Mouse (Mus musculus): ENCODE data around the gene Uhmk1. TPM values are rescaled to one million over a fixed set of nuclear protein-coding genes. Genes with fewer than 3 reads are reported as not detected.

Gene Uhmk1
- polyA plus RNA-seq, 1 experiment from 2014 or later: 5.8 TPM

GRCm38 (mm10) chr1:170206395-170206794, 8.8 kb downstream of the Uhmk1 start:
- no peaks in the 10 kb centered on the region for H3K27me3 ChIP-seq

GRCm38 (mm10) chr1:170200379-170200778, 14.8 kb downstream of the Uhmk1 start:
- Histone ChIP-seq H3K4me3 (no peak overlapping the region), H3K9me3 (no peaks in the 10 kb centered on the region), H3K27me3 (no peaks in the 10 kb centered on the region), H3K27ac (no peak overlapping the region), H3K36me3 (peaks cover 83% of the 10 kb centered on the region), H3K4me2 (replicated peaks) (no peak overlapping the region), H3K9ac (no peak overlapping the region), H3K4me1 (no peaks in the 10 kb centered on the region)
- 84% methylated on average over 3 of the region's 3 CpGs for WGBS
- ATAC-seq (ENCODE audit: low FRiP score, low read depth): no peak

More at GRCm38 (mm10) chr1:170206395-170206794, 8.8 kb downstream of the Uhmk1 start:
- Histone ChIP-seq H3K4me3 (no peak overlapping the region), H3K4me1 (no peaks in the 10 kb centered on the region), H3K36me3 (peaks cover 86% of the 10 kb centered on the region), H3K27ac (no peak overlapping the region), H3K4me2 (replicated peaks) (no peak overlapping the region), H3K9ac (no peak overlapping the region), H3K9me3 (no peaks in the 10 kb centered on the region)
- 92% methylated on average over 6 of the region's 6 CpGs for WGBS
- no peak for ATAC-seq (ENCODE audit: low FRiP score, low read depth)

- H3K27ac ChIP-seq: no peak overlapping the region
- no peak for ATAC-seq (ENCODE audit: low FRiP score, low read depth)
- no peak overlapping the region for H3K4me2 ChIP-seq (replicated peaks)
- 89% methylated on average over 8 of the region's 8 CpGs for WGBS
- peaks cover 88% of the 10 kb centered on the region for H3K36me3 ChIP-seq
- H3K9me3 ChIP-seq: no peaks in the 10 kb centered on the region
- no peak overlapping the region for H3K9ac ChIP-seq
- H3K4me3 ChIP-seq: no peak overlapping the region
- no peaks in the 10 kb centered on the region for H3K4me1 ChIP-seq
- H3K27me3 ChIP-seq: no peaks in the 10 kb centered on the region
These were observed 19.0 kb downstream of the Uhmk1 start for GRCm38 (mm10) chr1:170196211-170196610.

- Histone ChIP-seq H3K4me3 (no peak overlapping the region), H3K36me3 (peaks cover 53% of the 10 kb centered on the region), H3K4me2 (replicated peaks) (no peak overlapping the region), H3K9me3 (no peaks in the 10 kb centered on the region), H3K27me3 (no peaks in the 10 kb centered on the region), H3K9ac (no peak overlapping the region), H3K27ac (no peak overlapping the region), H3K4me1 (no peaks in the 10 kb centered on the region)
- WGBS: 90% methylated on average over 1 of the region's 1 CpGs
- ATAC-seq (ENCODE audit: low FRiP score, low read depth): no peak
These were observed 23.3 kb downstream of the Uhmk1 start for GRCm38 (mm10) chr1:170191925-170192324.

DNA sequence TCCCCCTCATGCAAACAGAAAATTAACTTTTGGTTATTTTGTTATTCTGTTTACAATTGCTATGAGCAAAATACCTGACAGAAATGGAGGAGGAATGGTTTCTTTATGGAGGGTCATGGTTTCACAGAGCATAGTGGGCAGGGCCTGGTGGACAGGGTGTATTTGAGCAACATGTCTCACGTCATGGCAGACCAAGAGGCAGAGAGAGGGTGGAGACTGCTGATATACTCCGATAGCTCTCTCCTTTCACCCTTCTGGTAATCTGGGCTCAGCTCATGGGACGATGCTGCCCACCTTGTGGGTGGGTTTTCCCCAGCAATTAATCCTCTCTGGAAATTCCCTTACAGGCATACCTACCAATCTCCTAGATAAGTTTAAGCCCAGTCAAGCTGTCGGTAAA, 25.0 kb downstream of the Uhmk1 start:
- H3K4me3 ChIP-seq: no peak overlapping the region
- no peak overlapping the region for H3K9ac ChIP-seq
- H3K27me3 ChIP-seq: no peaks in the 10 kb centered on the region
- H3K9me3 ChIP-seq: no peaks in the 10 kb centered on the region
- WGBS: 73% methylated on average over 4 of the region's 4 CpGs
- H3K27ac ChIP-seq: no peak overlapping the region
- H3K4me2 ChIP-seq (replicated peaks): no peak overlapping the region
- H3K36me3 ChIP-seq: peaks cover 36% of the 10 kb centered on the region
- no peaks in the 10 kb centered on the region for H3K4me1 ChIP-seq
- ATAC-seq (ENCODE audit: low FRiP score, low read depth): no peak

DNA sequence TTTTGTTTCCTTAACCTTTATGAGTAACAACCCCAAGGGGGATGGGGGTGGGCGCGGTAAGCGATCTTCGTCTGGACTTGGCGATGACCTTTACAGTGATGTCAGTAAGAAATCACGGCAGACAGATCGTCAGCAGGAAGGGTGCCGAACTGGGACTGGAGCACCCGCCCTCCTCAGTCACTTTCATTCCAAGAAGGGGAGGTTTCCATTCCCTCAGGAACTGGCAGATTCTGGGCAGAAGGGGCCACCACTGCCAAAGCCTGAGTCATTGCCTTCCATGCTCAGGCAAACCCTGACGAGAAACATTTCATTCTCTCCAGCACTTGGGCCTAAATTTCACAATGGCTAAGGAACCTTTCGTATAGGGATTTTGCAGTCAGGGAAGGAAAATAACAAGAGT, 26.6 kb downstream of the Uhmk1 start:
- Histone ChIP-seq H3K27me3 (no peaks in the 10 kb centered on the region), H3K4me3 (no peak overlapping the region), H3K27ac (no peak overlapping the region), H3K4me2 (replicated peaks) (no peak overlapping the region), H3K4me1 (no peaks in the 10 kb centered on the region), H3K36me3 (peaks cover 20% of the 10 kb centered on the region), H3K9me3 (no peaks in the 10 kb centered on the region), H3K9ac (no peak overlapping the region)
- WGBS: 70% methylated on average over 11 of the region's 11 CpGs
- no peak for ATAC-seq (ENCODE audit: low FRiP score, low read depth)

DNA sequence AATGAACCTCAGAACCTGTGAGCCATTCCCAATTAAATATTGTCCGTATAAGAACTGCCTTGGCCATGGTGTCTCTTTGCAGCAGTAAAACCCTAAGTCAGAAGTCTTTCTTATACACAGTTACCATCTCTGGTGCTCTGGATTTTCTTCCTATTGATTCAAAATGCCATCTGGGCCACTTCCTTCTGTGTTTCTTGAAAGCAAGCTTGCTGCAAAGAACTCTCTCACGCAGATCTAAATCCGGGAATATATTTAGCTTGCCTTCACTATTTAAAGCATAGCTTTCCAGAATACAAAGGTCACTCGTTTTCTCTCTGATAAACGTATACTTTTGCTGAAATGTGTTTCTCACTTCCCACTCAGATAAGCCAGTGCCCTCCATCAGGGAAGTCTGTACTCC, 28.7 kb downstream of the Uhmk1 start:
- 83% methylated on average over 5 of the region's 5 CpGs for WGBS
- H3K36me3 ChIP-seq: peaks cover 5% of the 10 kb centered on the region; the same call in 1 of the 2 replicates
- no peak for ATAC-seq (ENCODE audit: low FRiP score, low read depth)

DNA sequence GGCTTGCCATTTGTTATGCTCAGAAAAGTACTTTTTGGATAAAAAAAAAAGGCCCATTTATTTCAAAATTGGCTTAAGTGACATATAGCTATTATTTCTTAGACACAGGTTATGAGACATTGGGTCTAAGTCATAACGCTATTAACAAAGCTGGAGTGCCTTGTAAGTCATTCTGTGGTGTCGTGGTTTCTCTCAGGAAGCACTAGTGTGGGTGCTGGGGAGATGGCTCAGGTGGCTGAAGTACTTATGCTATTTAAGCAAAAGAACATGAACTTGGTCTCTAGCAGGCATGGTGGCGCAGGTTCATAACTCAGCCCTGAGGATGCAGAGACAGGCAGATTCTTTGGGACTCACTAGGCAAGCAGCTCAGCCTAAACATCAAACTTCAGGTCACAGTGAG, 30.1 kb downstream of the Uhmk1 start:
- Histone ChIP-seq H3K27me3 (no peaks in the 10 kb centered on the region), H3K4me2 (replicated peaks) (no peak overlapping the region), H3K4me1 (no peaks in the 10 kb centered on the region), H3K36me3 (no peaks in the 10 kb centered on the region), H3K9me3 (no peaks in the 10 kb centered on the region), H3K4me3 (no peak overlapping the region), H3K27ac (no peak overlapping the region), H3K9ac (no peak overlapping the region)
- ATAC-seq (ENCODE audit: low FRiP score, low read depth): no peak
- 88% methylated on average over 3 of the region's 3 CpGs for WGBS

More for the DNA sequence above, 28.7 kb downstream of the Uhmk1 start:
- Histone ChIP-seq H3K9me3 (no peaks in the 10 kb centered on the region), H3K4me2 (replicated peaks) (no peak overlapping the region), H3K4me1 (no peaks in the 10 kb centered on the region), H3K9ac (no peak overlapping the region), H3K27me3 (no peaks in the 10 kb centered on the region), H3K27ac (no peak overlapping the region), H3K4me3 (no peak overlapping the region)

DNA sequence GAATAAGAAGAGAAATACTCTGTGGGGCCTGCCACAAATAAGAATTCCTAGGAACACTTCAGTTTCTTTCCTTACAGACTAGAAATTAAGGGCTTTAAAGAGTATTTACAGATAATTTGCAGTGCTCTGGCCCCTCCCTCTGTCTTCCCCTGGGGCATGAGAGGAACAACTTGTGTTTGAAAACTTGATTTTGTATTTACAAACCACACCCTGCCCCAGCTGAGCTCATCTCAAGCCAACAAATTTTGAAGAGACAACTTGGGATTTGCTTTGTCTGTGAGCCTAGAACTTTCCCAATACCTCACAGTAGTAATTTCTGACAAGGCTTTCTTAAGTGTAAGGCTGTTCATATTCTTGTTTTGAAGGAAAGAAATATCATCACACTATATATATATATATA, 32.5 kb downstream of the Uhmk1 start:
- Histone ChIP-seq H3K27me3 (no peaks in the 10 kb centered on the region), H3K4me1 (no peaks in the 10 kb centered on the region), H3K27ac (no peak overlapping the region), H3K9me3 (no peaks in the 10 kb centered on the region), H3K4me3 (no peak overlapping the region), H3K4me2 (replicated peaks) (no peak overlapping the region), H3K9ac (no peak overlapping the region), H3K36me3 (no peaks in the 10 kb centered on the region)
- no peak for ATAC-seq (ENCODE audit: low FRiP score, low read depth)

GRCm38 (mm10) chr1:170176661-170177239, 38.4 kb downstream of the Uhmk1 start:
- no peak for ATAC-seq (ENCODE audit: low FRiP score, low read depth)
- H3K27ac ChIP-seq: no peak overlapping the region
- no peak overlapping the region for H3K4me2 ChIP-seq (replicated peaks)
- 90% methylated on average over 8 of the region's 8 CpGs for WGBS
- H3K36me3 ChIP-seq: no peaks in the 10 kb centered on the region
- no peaks in the 10 kb centered on the region for H3K27me3 ChIP-seq
- peaks cover 14% of the 10 kb centered on the region for H3K4me1 ChIP-seq
- no peaks in the 10 kb centered on the region for H3K9me3 ChIP-seq
- H3K4me3 ChIP-seq: no peak overlapping the region
- no peak overlapping the region for H3K9ac ChIP-seq

DNA sequence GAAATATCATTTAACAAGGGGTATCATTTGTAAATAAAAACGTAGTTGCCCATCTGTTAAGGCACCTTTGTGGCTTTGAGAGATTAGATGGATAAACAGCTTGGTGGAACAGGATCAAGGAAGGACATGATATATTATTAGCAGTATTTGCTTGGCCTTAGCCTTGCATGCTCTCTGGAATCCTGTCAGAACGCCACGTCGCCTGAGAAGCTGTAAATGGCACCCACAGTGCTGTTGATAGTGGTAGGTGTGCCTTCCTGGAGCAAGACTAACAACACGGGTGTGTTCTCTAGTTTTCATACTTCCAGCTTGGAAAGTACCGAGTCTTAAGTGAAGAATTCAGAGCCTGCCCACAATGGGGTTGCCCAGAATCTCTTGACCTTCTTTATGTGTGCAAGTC, 39.3 kb downstream of the Uhmk1 start:
- Histone ChIP-seq H3K27me3 (no peaks in the 10 kb centered on the region), H3K4me3 (no peak overlapping the region), H3K4me1 (peaks cover 14% of the 10 kb centered on the region), H3K9ac (no peak overlapping the region), H3K9me3 (no peaks in the 10 kb centered on the region), H3K27ac (no peak overlapping the region), H3K36me3 (no peaks in the 10 kb centered on the region), H3K4me2 (replicated peaks) (peak overlapping the region; percentile 79)
- no peak for ATAC-seq (ENCODE audit: low FRiP score, low read depth)
- 47% methylated on average over 6 of the region's 6 CpGs for WGBS

DNA sequence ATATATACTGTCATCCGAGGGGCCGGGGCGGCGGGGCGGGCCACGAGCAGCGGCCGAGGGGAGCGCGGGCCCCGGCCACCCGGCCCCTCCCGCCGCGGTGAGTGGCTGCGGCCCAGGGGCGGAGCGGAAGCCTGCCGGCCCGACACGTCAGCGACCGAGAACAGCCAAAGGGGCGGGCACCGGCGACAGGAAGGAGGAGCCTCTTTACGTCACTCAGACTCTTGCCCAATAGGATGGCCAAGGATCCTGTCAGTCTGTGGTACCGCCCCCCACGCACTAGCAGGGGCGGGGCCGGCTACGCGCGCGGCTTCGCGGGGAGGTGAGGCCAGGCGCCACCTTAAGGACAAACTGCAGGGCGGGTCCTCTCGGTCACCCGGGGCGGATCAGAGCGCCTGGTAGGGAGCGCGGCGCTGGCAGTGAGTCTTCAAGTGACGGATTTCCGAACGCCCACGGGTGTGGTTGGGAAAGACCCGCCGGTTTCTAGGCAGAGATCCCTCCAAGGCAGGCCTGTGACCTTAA, 40.3 kb downstream of the Uhmk1 start, which contains the start of gene Uap1:
Uap1 (minus strand) TSS at position 144 of the 519 bp plus-strand sequence.
- Histone ChIP-seq H3K36me3 (no peaks in the 10 kb centered on the region), H3K27me3 (no peaks in the 10 kb centered on the region), H3K9ac (peak within 1 kb of the TSS; percentile 85), H3K4me1 (peaks cover 14% of the 10 kb centered on the region), H3K4me3 (peak within 1 kb of the TSS; percentile 79), H3K4me2 (replicated peaks) (peak within 1 kb of the TSS; percentile 79), H3K9me3 (no peaks in the 10 kb centered on the region), H3K27ac (peak within 1 kb of the TSS; percentile 81)
- peak; percentile 99 for ATAC-seq (ENCODE audit: low FRiP score, low read depth)
- under 1% methylated on average over 44 of the region's 52 CpGs for WGBS

Data from limb, embryonic 13.5 days (tissue).